Mouse (Mus musculus) MEL (cell line): ENCODE results near the gene Naga. TPM values are rescaled to one million over a fixed set of nuclear protein-coding genes. Genes with fewer than 3 reads are reported as not detected.

ENCODE experiments used
- DNase-seq: peaks from one replicate; pipeline ENCODE4 v3.0.0; 2011; ENCODE audit warnings: low read depth, low spot score
- H3K27ac ChIP-seq: 2 replicates; pipeline ENCODE4 v1.5.1; 2012; ENCODE audit warnings: low read depth, mild to moderate bottlenecking, control low read depth, low read length, moderate library complexity; ENCODE audit not compliant: control insufficient read depth
- H3K27me3 ChIP-seq, 2 experiments: fragments of 150-350 bp in 1 of 2; sonication (generic) in 1 of 2; 2 replicates each; pipeline ENCODE4 v1.6.1; 2012; ENCODE audit warnings: low read length in 2 of 2, mild to moderate bottlenecking in 2 of 2, improper control_type of control experiment in 1 of 2, moderate library complexity in 1 of 2; ENCODE audit not compliant: insufficient read depth in 2 of 2, control insufficient read depth in 1 of 2
- H3K36me3 ChIP-seq, 2 experiments: 2 replicates each; pipeline ENCODE4 v1.6.1; 2012 to 2014; ENCODE audit warnings: low read length in 2 of 2, improper control_type of control experiment in 1 of 2, inconsistent platforms in 1 of 2, mild to moderate bottlenecking in 1 of 2; ENCODE audit not compliant: insufficient read depth in 2 of 2, control insufficient read depth in 1 of 2
- H3K4me1 ChIP-seq, 2 experiments: fragments of 150-350 bp in 1 of 2; sonication (generic) in 1 of 2; 2 replicates each; pipeline ENCODE4 v1.6.1; 2012; ENCODE audit warnings: low read length in 2 of 2, improper control_type of control experiment in 1 of 2, mild to moderate bottlenecking in 1 of 2; ENCODE audit not compliant: insufficient read depth in 2 of 2, control insufficient read depth in 1 of 2
- H3K4me3 ChIP-seq, 2 experiments: fragments of 150-350 bp in 1 of 2; sonication (generic) in 1 of 2; 2 replicates each; pipeline ENCODE4 v1.5.1; 2012; ENCODE audit warnings: low read depth in 2 of 2, low read length in 2 of 2, mild to moderate bottlenecking in 2 of 2, moderate library complexity in 2 of 2, control low read depth in 1 of 2, improper control_type of control experiment in 1 of 2; ENCODE audit not compliant: control insufficient read depth in 1 of 2, insufficient read depth in 1 of 2
- H3K79me2 ChIP-seq: 2 replicates; pipeline ENCODE4 v1.6.1; 2012; ENCODE audit warnings: mild to moderate bottlenecking, low read length, moderate library complexity; ENCODE audit not compliant: control insufficient read depth, poor library complexity, insufficient read depth
- H3K9ac ChIP-seq: 2 replicates; pipeline ENCODE4 v1.6.1; 2012; ENCODE audit warnings: low read depth, mild to moderate bottlenecking, control low read depth, low read length, moderate library complexity; ENCODE audit not compliant: control insufficient read depth, poor library complexity, severe bottlenecking
- H3K9me3 ChIP-seq: fragments of 150-350 bp; sonication (generic); replicated peaks from 2 replicates; pipeline ENCODE4 v1.6.1; 2012; ENCODE audit warnings: mild to moderate bottlenecking, low read length, improper control_type of control experiment, moderate library complexity; ENCODE audit not compliant: insufficient read depth
- CHD1 ChIP-seq: IDR thresholded peaks from 2 replicates; pipeline ENCODE4 v1.6.1; 2012; ENCODE audit warnings: low read depth, mild to moderate bottlenecking, inconsistent platforms, low read length, improper control_type of control experiment
- CHD2 ChIP-seq: IDR thresholded peaks from 2 replicates; pipeline ENCODE4 v1.6.1; 2011; ENCODE audit warnings: low read length, improper control_type of control experiment
- ELF1 ChIP-seq: IDR thresholded peaks from 2 replicates; pipeline ENCODE4 v1.6.1; 2014; ENCODE audit warnings: low read depth, mild to moderate bottlenecking, inconsistent platforms, low read length, improper control_type of control experiment, moderate library complexity
- EP300 ChIP-seq, 2 experiments: IDR thresholded peaks; 2 replicates each; pipeline ENCODE4 v1.6.1; 2011; ENCODE audit warnings: improper control_type of control experiment in 2 of 2, low read length in 2 of 2, low read depth in 1 of 2, mild to moderate bottlenecking in 1 of 2
- ETS1 ChIP-seq: IDR thresholded peaks from 2 replicates; pipeline ENCODE4 v1.6.1; 2012; ENCODE audit warnings: low read depth, mild to moderate bottlenecking, inconsistent platforms, low read length, improper control_type of control experiment, moderate library complexity
- GABPA ChIP-seq: IDR thresholded peaks from 2 replicates; pipeline ENCODE4 v1.6.1; 2012; ENCODE audit warnings: low read depth, mild to moderate bottlenecking, inconsistent platforms, low read length, improper control_type of control experiment, moderate library complexity
- KAT2A ChIP-seq: conservative IDR thresholded peaks from 2 replicates; pipeline ENCODE4 v1.6.1; 2012; ENCODE audit warnings: low read depth, low read length, improper control_type of control experiment, inconsistent platforms
- MAFK ChIP-seq: IDR thresholded peaks from 2 replicates; pipeline ENCODE4 v1.6.1; 2011; ENCODE audit warnings: low read depth, mild to moderate bottlenecking, low read length, improper control_type of control experiment, borderline replicate concordance
- MAX ChIP-seq: IDR thresholded peaks from 2 replicates; pipeline ENCODE4 v1.6.1; 2011; ENCODE audit warnings: low read length, improper control_type of control experiment
- MYC ChIP-seq: IDR thresholded peaks from 2 replicates; pipeline ENCODE4 v1.6.1; 2011; ENCODE audit warnings: low read depth, mild to moderate bottlenecking, low read length, improper control_type of control experiment, moderate library complexity
- POLR2A ChIP-seq, 2 experiments: IDR thresholded peaks; 2 replicates each; pipeline ENCODE4 v1.6.1; 2011 to 2012; ENCODE audit warnings: low read length in 2 of 2, mild to moderate bottlenecking in 2 of 2, control low read depth in 1 of 2, improper control_type of control experiment in 1 of 2, low read depth in 1 of 2, moderate library complexity in 1 of 2; ENCODE audit not compliant: control insufficient read depth in 1 of 2, insufficient read depth in 1 of 2, poor library complexity in 1 of 2
- POLR2AphosphoS2 ChIP-seq: IDR thresholded peaks from 2 replicates; pipeline ENCODE4 v1.6.1; 2011; ENCODE audit warnings: low read length, improper control_type of control experiment
- SIN3A ChIP-seq: IDR thresholded peaks from 2 replicates; pipeline ENCODE4 v1.6.1; 2012; ENCODE audit warnings: low read length, improper control_type of control experiment, inconsistent platforms
- TAL1 ChIP-seq: IDR thresholded peaks from 2 replicates; pipeline ENCODE4 v1.6.1; 2012; ENCODE audit warnings: mild to moderate bottlenecking, inconsistent platforms, low read length, moderate library complexity, mixed read lengths
- TBP ChIP-seq: IDR thresholded peaks from 2 replicates; pipeline ENCODE4 v1.8.0; 2011; ENCODE audit warnings: low read depth, low read length, improper control_type of control experiment
- TCF12 ChIP-seq: IDR thresholded peaks from 2 replicates; pipeline ENCODE4 v1.6.1; 2014; ENCODE audit warnings: low read depth, mild to moderate bottlenecking, inconsistent platforms, low read length, improper control_type of control experiment, moderate library complexity
- USF1 ChIP-seq: IDR thresholded peaks from 2 replicates; pipeline ENCODE4 v1.6.1; 2014; ENCODE audit warnings: low read depth, mild to moderate bottlenecking, inconsistent platforms, low read length, improper control_type of control experiment, moderate library complexity
- ZMIZ1 ChIP-seq: IDR thresholded peaks from 2 replicates; pipeline ENCODE4 v1.6.1; 2012; ENCODE audit warnings: low read depth, mild to moderate bottlenecking, inconsistent platforms, low read length, improper control_type of control experiment, moderate library complexity
- polyA plus RNA-seq, 2 experiments: library from polyadenylated mRNA; stranded (reverse) in 1 of 2; unstranded in 1 of 2; fragments of >175 nt in 1 of 2; fragments of >200 nt in 1 of 2; gene quantifications; 2 replicates each; pipeline versions ENCODE4 v1.2.1 to v1.2.4; 2012; ENCODE audit warnings: low replicate concordance in 2 of 2, low read depth in 1 of 2; ENCODE audit not compliant: insufficient read length in 2 of 2, insufficient read depth in 1 of 2, missing spikeins in 1 of 2
- total RNA-seq: library from RNA; depleted of rRNA; stranded (reverse); fragments of 300-350 nt; gene quantifications from 2 replicates; pipeline ENCODE4 v1.2.3, GENCODE M21; 2012

The Naga gene
- total and polyA plus RNA-seq, 3 experiments: 26.4 to 59.5 TPM; not detected in 1

GRCm38 (mm10) chr15:82319613-82320012, 19.1 kb downstream of the Naga start:
- H3K4me1 ChIP-seq: peaks cover 0 to 4% of the 10 kb centered on the region in 2 experiments; a peak in 1 of 4 replicates
- H3K27me3 ChIP-seq: 0 out of 4 replicates have a peak, but pooled peaks cover 0 to 2% of the 10 kb centered on the region in 2 experiments
- H3K4me3 ChIP-seq: no peak overlapping the region
- peaks cover 0 to 3% of the 10 kb centered on the region in 2 experiments; a peak in 2 of 4 replicates for H3K36me3 ChIP-seq
- TF ChIP-seq ZMIZ1 (no peak), TAL1 (no peak), ELF1 (0 out of 2 replicates have a peak, but pooled peaks have one; percentile 26), SIN3A (no peak), CHD1 (no peak), USF1 (no peak), CHD2 (no peak), EP300 (IDR thresholded peaks at IDR 0.05; ENCODE audit: low read depth in 1 of 2, low read length in 2 of 2) (peak in 1 of 2 experiments; percentile 50; a peak in 1 of 4 replicates), KAT2A (no peak), TBP (no peak), ETS1 (no peak), MYC (no peak), POLR2A (IDR thresholded peaks at IDR 0.05; ENCODE audit: control insufficient read depth in 1 of 2, insufficient read depth in 1 of 2, low read depth in 1 of 2, low read length in 2 of 2, poor library complexity in 1 of 2) (no peak), MAX (no peak)
- peak; percentile 40 for DNase-seq
- no peak overlapping the region for H3K9ac ChIP-seq
- no peaks in the 10 kb centered on the region for H3K9me3 ChIP-seq
- no peaks in the 10 kb centered on the region for H3K79me2 ChIP-seq
- H3K27ac ChIP-seq: no peak overlapping the region

GRCm38 (mm10) chr15:82317839-82318238, 20.9 kb downstream of the Naga start:
- no peaks in the 10 kb centered on the region for H3K9me3 ChIP-seq
- H3K79me2 ChIP-seq: no peaks in the 10 kb centered on the region
- H3K27ac ChIP-seq: no peak overlapping the region
- no peak for TF ChIP-seq ZMIZ1
- TF ChIP-seq MAFK: no peak
- TF ChIP-seq GABPA: no peak
- TF ChIP-seq POLR2AphosphoS2: no peak
- no peak for TF ChIP-seq TCF12
- TF ChIP-seq MAX: no peak
- no peak overlapping the region for H3K9ac ChIP-seq
- H3K4me1 ChIP-seq: peaks cover 0 to 4% of the 10 kb centered on the region in 2 experiments; a peak in 1 of 4 replicates
- 0 out of 4 replicates have a peak, but pooled peaks cover 0 to 2% of the 10 kb centered on the region in 2 experiments for H3K27me3 ChIP-seq
- H3K4me3 ChIP-seq: no peak overlapping the region
- peaks cover 0 to 3% of the 10 kb centered on the region in 2 experiments; a peak in 2 of 4 replicates for H3K36me3 ChIP-seq
- DNase-seq: no peak
